Mouse (Mus musculus): ENCODE measurements around the gene Map3k10.

Map3k10 gene

GRCm38 (mm10) chr7:27609285-27609684 lies 65.1 kb downstream of the Map3k10 start:
- DNase-seq (ENCODE audit: low spot score): no peak

GRCm38 (mm10) chr7:27608130-27608529 lies 66.3 kb downstream of the Map3k10 start:
- no peak for DNase-seq (ENCODE audit: low spot score)

GRCm38 (mm10) chr7:27607580-27607979 lies 66.8 kb downstream of the Map3k10 start:
- no peak for DNase-seq (ENCODE audit: low spot score)

- no peak for DNase-seq (ENCODE audit: low spot score)
Measured at GRCm38 (mm10) chr7:27606481-27607254, 67.7 kb downstream of the Map3k10 start.
